Mouse (Mus musculus): Measurements from ENCODE around the gene Agpat4. TPM values are rescaled to one million over a fixed set of nuclear protein-coding genes. Genes with fewer than 3 reads are reported as not detected.

The Agpat4 gene
- polyA plus RNA-seq, 1 experiment from 2014 or later: 19.6 TPM

- H3K27ac ChIP-seq (replicated peaks; ENCODE audit: low read depth, low read length): no peak overlapping the region
- H3K4me2 ChIP-seq (ENCODE audit: low read depth, low read length): no peak overlapping the region
- H3K4me1 ChIP-seq (ENCODE audit: control insufficient read depth, insufficient read depth, low read length): peaks cover 38% of the 10 kb centered on the region
- no peaks in the 10 kb centered on the region for H3K27me3 ChIP-seq (replicated peaks; ENCODE audit: control insufficient read depth, insufficient read depth, low read length)
- no peaks in the 10 kb centered on the region for H3K9me3 ChIP-seq (ENCODE audit: control insufficient read depth, low read length)
- no peak overlapping the region for H3K4me3 ChIP-seq (ENCODE audit: low read depth, low read length)
- WGBS: 86% methylated on average over 11 of the region's 11 CpGs
- DNase-seq (ENCODE audit: low spot score): no peak
- no peak for ATAC-seq (ENCODE audit: low read depth)
- H3K36me3 ChIP-seq (ENCODE audit: control insufficient read depth, insufficient read depth, low read length): 0 out of 2 replicates have a peak, but pooled peaks cover 4% of the 10 kb centered on the region
- no peak overlapping the region for H3K9ac ChIP-seq (ENCODE audit: low read depth, low read length)
Observed at GRCm38 (mm10) chr17:12165009-12165695, 46.6 kb downstream of the Agpat4 start.

DNA sequence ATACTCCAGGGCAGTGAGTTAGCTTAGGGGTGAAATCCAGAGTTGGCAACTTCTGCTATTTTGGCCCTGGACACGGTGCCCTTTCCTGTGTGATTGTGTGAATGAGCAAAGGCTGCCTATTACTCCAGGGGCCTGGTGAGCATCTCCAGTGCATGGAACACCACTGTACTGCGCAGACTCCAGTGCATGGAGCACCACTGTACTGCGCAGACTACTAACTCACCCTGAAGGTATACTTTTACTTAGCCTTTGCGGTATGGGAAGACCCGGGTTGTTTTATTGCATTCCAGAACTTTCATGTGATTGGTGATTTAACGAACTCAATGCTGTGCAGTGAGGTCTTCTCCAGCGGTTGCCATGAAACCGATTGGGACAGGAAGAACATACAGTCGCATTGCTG lies 47.2 kb downstream of the Agpat4 start:
- Histone ChIP-seq H3K36me3 (ENCODE audit: control insufficient read depth, insufficient read depth, low read length) (0 out of 2 replicates have a peak, but pooled peaks cover 2% of the 10 kb centered on the region), H3K4me1 (ENCODE audit: control insufficient read depth, insufficient read depth, low read length) (peaks cover 38% of the 10 kb centered on the region), H3K9ac (ENCODE audit: low read depth, low read length) (no peak overlapping the region), H3K27ac (replicated peaks; ENCODE audit: low read depth, low read length) (no peak overlapping the region), H3K27me3 (replicated peaks; ENCODE audit: control insufficient read depth, insufficient read depth, low read length) (no peaks in the 10 kb centered on the region), H3K9me3 (ENCODE audit: control insufficient read depth, low read length) (no peaks in the 10 kb centered on the region), H3K4me2 (ENCODE audit: low read depth, low read length) (no peak overlapping the region), H3K4me3 (ENCODE audit: low read depth, low read length) (no peak overlapping the region)
- WGBS: 94% methylated on average over 9 of the region's 9 CpGs
- ATAC-seq (ENCODE audit: low read depth) (no peak), DNase-seq (ENCODE audit: low spot score) (no peak)

DNA sequence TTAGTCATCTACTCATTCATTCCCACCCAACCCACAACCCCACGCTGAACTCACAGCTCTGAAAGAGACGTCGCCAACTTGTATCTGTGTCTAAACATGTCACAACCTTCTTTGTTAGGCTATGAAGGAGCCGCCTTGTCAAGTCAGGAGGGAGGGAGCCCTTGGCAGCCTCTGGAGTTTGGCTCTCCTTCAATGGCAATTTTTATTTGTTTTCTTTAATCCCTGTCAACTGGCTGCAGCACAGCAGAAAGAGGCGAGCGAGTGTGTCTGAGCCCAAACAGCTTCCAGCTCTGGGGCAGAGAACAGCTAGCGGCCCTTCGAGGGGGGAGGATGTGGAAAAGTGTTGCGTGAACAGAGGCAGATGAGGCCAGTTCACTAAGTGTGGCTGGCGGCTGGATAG lies 50.0 kb downstream of the Agpat4 start:
- ATAC-seq (ENCODE audit: low read depth) (peak; percentile 68), DNase-seq (ENCODE audit: low spot score) (peak; percentile 85)
- WGBS: 23% methylated on average over 10 of the region's 10 CpGs
- Histone ChIP-seq H3K4me1 (ENCODE audit: control insufficient read depth, insufficient read depth, low read length) (peaks cover 23% of the 10 kb centered on the region), H3K36me3 (ENCODE audit: control insufficient read depth, insufficient read depth, low read length) (no peaks in the 10 kb centered on the region), H3K27me3 (replicated peaks; ENCODE audit: control insufficient read depth, insufficient read depth, low read length) (no peaks in the 10 kb centered on the region), H3K9me3 (ENCODE audit: control insufficient read depth, low read length) (no peaks in the 10 kb centered on the region), H3K9ac (ENCODE audit: low read depth, low read length) (no peak overlapping the region), H3K27ac (replicated peaks; ENCODE audit: low read depth, low read length) (0 out of 2 replicates have a peak overlapping the region, but pooled peaks have one; percentile 12), H3K4me3 (ENCODE audit: low read depth, low read length) (no peak overlapping the region), H3K4me2 (ENCODE audit: low read depth, low read length) (no peak overlapping the region)

DNA sequence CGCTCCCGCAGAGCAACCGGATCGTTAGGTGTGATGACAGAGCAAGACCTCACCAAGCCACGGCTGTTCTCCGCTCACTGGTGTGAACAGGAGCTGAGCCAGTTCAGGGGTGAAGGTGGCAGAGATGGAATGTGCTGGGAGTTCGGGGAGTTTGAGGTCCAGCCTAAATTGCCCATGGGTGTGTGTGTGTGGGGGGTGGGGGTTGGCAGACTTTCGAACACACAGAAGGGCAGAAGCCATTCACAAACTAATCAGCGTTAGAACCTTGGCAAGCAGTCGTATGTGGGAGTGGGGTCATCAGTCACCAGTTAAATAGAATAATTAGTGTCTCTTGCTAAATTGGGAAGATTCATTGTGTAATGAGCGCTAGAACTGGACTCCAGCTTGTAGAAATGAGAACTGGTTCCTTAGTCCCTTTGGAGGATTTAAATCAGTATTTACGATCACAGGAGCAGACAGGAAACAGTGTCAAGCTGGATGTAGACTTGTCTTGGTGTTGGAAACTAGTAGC lies 50.9 kb downstream of the Agpat4 start:
- no peak for ATAC-seq (ENCODE audit: low read depth)
- no peak overlapping the region for H3K27ac ChIP-seq (replicated peaks; ENCODE audit: low read depth, low read length)
- no peak for DNase-seq (ENCODE audit: low spot score)

DNA sequence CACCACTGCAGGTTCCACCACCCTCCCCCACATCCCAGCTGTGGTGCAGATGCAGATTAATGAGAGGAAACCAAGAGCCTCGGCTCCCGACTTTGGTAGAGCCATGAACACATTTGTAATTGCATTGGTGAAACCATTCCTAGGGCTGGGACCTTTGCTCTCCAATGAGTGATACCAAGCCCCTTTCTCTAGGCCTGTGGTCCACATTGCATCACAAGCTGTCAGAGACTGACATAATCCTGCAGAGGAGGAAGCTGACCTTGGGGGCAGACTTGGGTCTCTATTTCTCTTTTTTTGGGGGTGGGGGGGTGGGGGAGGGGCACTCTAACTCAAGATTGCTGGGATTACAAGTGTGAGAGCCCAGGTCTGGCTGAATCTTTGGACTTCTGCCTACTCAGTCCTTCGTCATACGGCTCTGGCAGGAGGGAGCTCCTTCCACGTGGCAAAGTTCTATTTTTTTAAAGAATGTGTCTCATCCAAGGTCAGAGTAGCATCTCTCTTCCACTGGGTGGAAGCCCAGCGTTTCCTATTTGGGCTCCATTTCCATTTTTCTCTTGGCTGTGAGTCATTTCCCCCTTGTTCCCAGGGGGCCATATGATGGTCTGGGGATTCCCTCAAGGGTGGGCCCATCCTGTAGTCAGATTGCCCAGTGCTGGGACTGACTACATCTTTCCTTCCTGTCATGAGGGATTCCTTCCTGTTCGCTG lies 52.4 kb downstream of the Agpat4 start:
- H3K4me3 ChIP-seq (ENCODE audit: low read depth, low read length): no peak overlapping the region
- no peaks in the 10 kb centered on the region for H3K9me3 ChIP-seq (ENCODE audit: control insufficient read depth, low read length)
- no peak overlapping the region for H3K4me2 ChIP-seq (ENCODE audit: low read depth, low read length)
- H3K4me1 ChIP-seq (ENCODE audit: control insufficient read depth, insufficient read depth, low read length): peaks cover 16% of the 10 kb centered on the region
- no peak for ATAC-seq (ENCODE audit: low read depth)
- H3K36me3 ChIP-seq (ENCODE audit: control insufficient read depth, insufficient read depth, low read length): peaks cover 6% of the 10 kb centered on the region
- 50% methylated on average over 7 of the region's 7 CpGs for WGBS
- no peak overlapping the region for H3K27ac ChIP-seq (replicated peaks; ENCODE audit: low read depth, low read length)
- DNase-seq (ENCODE audit: low spot score): no peak
- H3K27me3 ChIP-seq (replicated peaks; ENCODE audit: control insufficient read depth, insufficient read depth, low read length): no peaks in the 10 kb centered on the region
- H3K9ac ChIP-seq (ENCODE audit: low read depth, low read length): no peak overlapping the region

More for the DNA sequence above, 50.9 kb downstream of the Agpat4 start:
- H3K9me3 ChIP-seq (ENCODE audit: control insufficient read depth, low read length): no peaks in the 10 kb centered on the region
- 72% methylated on average over 12 of the region's 12 CpGs for WGBS
- peaks cover 16% of the 10 kb centered on the region for H3K4me1 ChIP-seq (ENCODE audit: control insufficient read depth, insufficient read depth, low read length)
- H3K36me3 ChIP-seq (ENCODE audit: control insufficient read depth, insufficient read depth, low read length): peaks cover 6% of the 10 kb centered on the region
- no peak overlapping the region for H3K4me2 ChIP-seq (ENCODE audit: low read depth, low read length)
- H3K9ac ChIP-seq (ENCODE audit: low read depth, low read length): no peak overlapping the region
- H3K27me3 ChIP-seq (replicated peaks; ENCODE audit: control insufficient read depth, insufficient read depth, low read length): no peaks in the 10 kb centered on the region
- H3K4me3 ChIP-seq (ENCODE audit: low read depth, low read length): no peak overlapping the region

DNA sequence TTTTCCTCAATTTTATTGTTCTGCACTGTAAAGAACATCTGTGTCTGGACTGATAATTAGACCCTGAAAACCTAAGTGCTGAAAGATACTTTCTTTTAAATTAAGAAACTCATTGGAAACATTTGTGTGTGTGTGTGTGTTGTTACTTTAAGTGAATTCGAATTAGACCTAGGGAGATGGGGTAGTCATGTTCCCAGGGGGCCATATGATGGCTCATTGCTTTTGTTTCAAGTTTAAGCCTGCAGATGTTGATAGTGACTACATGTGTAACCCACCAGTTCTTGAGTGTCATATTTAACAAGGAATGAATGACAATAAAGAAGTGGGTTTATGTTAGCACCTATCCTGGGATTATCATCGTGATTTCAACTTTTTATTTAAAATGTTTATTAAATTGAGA lies 53.2 kb downstream of the Agpat4 start:
- Histone ChIP-seq H3K9ac (ENCODE audit: low read depth, low read length) (no peak overlapping the region), H3K4me2 (ENCODE audit: low read depth, low read length) (no peak overlapping the region), H3K27ac (replicated peaks; ENCODE audit: low read depth, low read length) (no peak overlapping the region), H3K9me3 (ENCODE audit: control insufficient read depth, low read length) (peaks cover 3% of the 10 kb centered on the region; the same call in 1 of the 2 replicates), H3K4me1 (ENCODE audit: control insufficient read depth, insufficient read depth, low read length) (peaks cover 16% of the 10 kb centered on the region), H3K36me3 (ENCODE audit: control insufficient read depth, insufficient read depth, low read length) (peaks cover 9% of the 10 kb centered on the region), H3K27me3 (replicated peaks; ENCODE audit: control insufficient read depth, insufficient read depth, low read length) (no peaks in the 10 kb centered on the region), H3K4me3 (ENCODE audit: low read depth, low read length) (no peak overlapping the region)
- ATAC-seq (ENCODE audit: low read depth): no peak
- 64% methylated on average over 2 of the region's 2 CpGs for WGBS
- DNase-seq (ENCODE audit: low spot score): no peak

DNA sequence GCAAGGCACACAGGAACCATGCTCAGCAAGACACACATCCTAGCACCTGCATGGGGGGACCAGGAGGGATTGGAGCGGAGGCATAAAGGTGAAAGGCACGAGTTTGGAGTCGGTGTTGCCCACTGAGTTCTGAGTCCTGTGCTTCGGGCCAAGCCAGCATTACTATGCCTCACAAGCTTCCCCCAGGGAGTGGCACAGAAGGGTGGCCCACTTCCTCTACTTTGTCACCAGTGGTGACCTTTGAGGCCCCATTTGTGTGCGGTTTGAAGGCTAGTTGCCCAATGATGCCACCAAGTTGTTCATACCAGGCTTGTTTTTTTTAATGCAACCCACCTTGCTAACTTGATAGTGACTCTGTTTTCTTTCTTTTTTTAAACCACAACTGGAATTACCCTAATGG lies 55.7 kb downstream of the Agpat4 start:
- 95% methylated on average over 5 of the region's 5 CpGs for WGBS
- peaks cover 2% of the 10 kb centered on the region; the same call in 1 of the 2 replicates for H3K4me1 ChIP-seq (ENCODE audit: control insufficient read depth, insufficient read depth, low read length)
- H3K9ac ChIP-seq (ENCODE audit: low read depth, low read length): no peak overlapping the region
- H3K27me3 ChIP-seq (replicated peaks; ENCODE audit: control insufficient read depth, insufficient read depth, low read length): no peaks in the 10 kb centered on the region
- H3K4me2 ChIP-seq (ENCODE audit: low read depth, low read length): no peak overlapping the region
- peaks cover 12% of the 10 kb centered on the region; the same call in 1 of the 2 replicates for H3K9me3 ChIP-seq (ENCODE audit: control insufficient read depth, low read length)
- no peak for ATAC-seq (ENCODE audit: low read depth)
- H3K36me3 ChIP-seq (ENCODE audit: control insufficient read depth, insufficient read depth, low read length): peaks cover 14% of the 10 kb centered on the region
- no peak for DNase-seq (ENCODE audit: low spot score)
- no peak overlapping the region for H3K27ac ChIP-seq (replicated peaks; ENCODE audit: low read depth, low read length)
- no peak overlapping the region for H3K4me3 ChIP-seq (ENCODE audit: low read depth, low read length)

- Histone ChIP-seq H3K27ac (replicated peaks; ENCODE audit: low read depth, low read length) (no peak overlapping the region), H3K9me3 (ENCODE audit: control insufficient read depth, low read length) (peaks cover 12% of the 10 kb centered on the region; the same call in 1 of the 2 replicates), H3K4me2 (ENCODE audit: low read depth, low read length) (no peak overlapping the region), H3K27me3 (replicated peaks; ENCODE audit: control insufficient read depth, insufficient read depth, low read length) (no peaks in the 10 kb centered on the region), H3K36me3 (ENCODE audit: control insufficient read depth, insufficient read depth, low read length) (peaks cover 14% of the 10 kb centered on the region), H3K9ac (ENCODE audit: low read depth, low read length) (no peak overlapping the region), H3K4me3 (ENCODE audit: low read depth, low read length) (no peak overlapping the region), H3K4me1 (ENCODE audit: control insufficient read depth, insufficient read depth, low read length) (no peaks in the 10 kb centered on the region)
- ATAC-seq (ENCODE audit: low read depth): no peak
- DNase-seq (ENCODE audit: low spot score): no peak
- 78% methylated on average over 7 of the region's 7 CpGs for WGBS
Observed at GRCm38 (mm10) chr17:12174896-12175295, 56.4 kb downstream of the Agpat4 start.
